Mouse (Mus musculus): ENCODE data around the gene Ttc28.

- TF ChIP-seq CTCF (IDR thresholded peaks at IDR 0.05) (no peak), EP300 (IDR thresholded peaks at IDR 0.05) (no peak)
Observed at GRCm38 (mm10) chr5:111006272-111007135, 126.9 kb downstream of the Ttc28 start.

All from lung, postnatal 0 days (tissue).